9 mouse cellular contexts compared by ENCODE assay signal in the genomic region with DNA sequence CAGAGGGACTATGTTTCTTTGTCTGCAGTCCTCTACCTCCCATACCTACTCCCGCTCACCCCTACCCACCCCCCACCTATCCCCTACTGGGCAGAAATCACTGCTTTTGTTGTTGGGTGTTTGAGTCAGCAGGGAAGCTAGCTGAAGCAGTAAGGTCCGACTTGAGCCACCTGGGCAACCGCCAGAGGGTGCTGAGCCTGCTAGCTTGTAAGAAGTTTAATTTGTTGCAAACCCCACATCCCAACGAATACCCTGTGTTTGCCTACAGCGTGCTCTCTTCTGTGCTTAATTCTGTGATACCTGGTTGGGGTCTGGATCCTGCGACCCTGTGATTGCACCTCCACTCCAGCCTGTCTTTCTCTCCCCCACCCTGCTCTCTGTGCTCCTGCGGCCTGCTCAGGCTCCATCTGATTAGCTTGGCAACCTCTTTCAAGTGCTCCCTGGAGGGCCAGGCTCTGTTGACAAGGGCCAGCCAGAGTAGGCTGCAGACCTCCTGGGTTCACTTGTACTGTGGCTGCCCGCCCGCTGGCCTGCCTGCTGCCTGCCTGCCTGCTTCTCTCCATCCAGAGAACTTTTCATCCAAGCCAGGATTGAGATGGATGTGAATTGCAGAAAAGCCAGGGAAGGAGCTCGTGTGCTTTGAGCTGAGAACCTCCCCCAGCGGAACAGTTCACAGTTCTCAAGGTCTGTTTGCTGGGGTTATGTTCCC.
A peak's percentile ranks its signal among the peaks of the same experiment; 100 is the strongest.
DNase-seq lines count a peak whose midpoint lies in the region; ATAC-seq and TF ChIP-seq lines count a peak whose summit lies in the region.
"Had no signal": no experiment of that assay in that cellular context is flagged by ENCODE, and none has a peak within 500 bp of the region (broad histone marks: within the 10 kb centered on the region; RNA-seq: fewer than 3 reads in every experiment).

No protein-coding gene starts in this region.

- no peaks in the 10 kb centered on the region for H3K9me3 ChIP-seq in heart, embryonic 10.5 days
- H3K9me3 ChIP-seq in hindbrain, embryonic 11.5 days (ENCODE audit: control insufficient read depth, low read length), result no peaks in the 10 kb centered on the region
- H3K9me3 ChIP-seq in lung, embryonic 14.5 days (ENCODE audit: low read depth, low read length), result no peaks in the 10 kb centered on the region

- 0 out of 2 replicates have a peak, but pooled peaks cover 3% of the 10 kb centered on the region for H3K27me3 ChIP-seq in heart, embryonic 10.5 days (ENCODE audit: insufficient read depth, poor library complexity, severe bottlenecking)
- H3K27me3 ChIP-seq in hindbrain, embryonic 11.5 days (ENCODE audit: control insufficient read depth, insufficient read depth, low read length), result no peaks in the 10 kb centered on the region
- no peaks in the 10 kb centered on the region for H3K27me3 ChIP-seq in lung, embryonic 14.5 days (ENCODE audit: insufficient read depth, low read length)

- peaks cover 38% of the 10 kb centered on the region for H3K4me1 ChIP-seq in heart, embryonic 10.5 days
- peaks cover 7% of the 10 kb centered on the region for H3K4me1 ChIP-seq in hindbrain, embryonic 11.5 days (replicated peaks; ENCODE audit: control insufficient read depth, insufficient read depth, low read length)
- 0 out of 2 replicates have a peak, but pooled peaks cover 3% of the 10 kb centered on the region for H3K4me1 ChIP-seq in lung, embryonic 14.5 days (ENCODE audit: insufficient read depth)

- DNase-seq in heart, embryonic 10.5 days (ENCODE audit: low spot score), result no peak
- DNase-seq in heart, postnatal 10 days, result no peak
- DNase-seq in cerebellum, adult 9-11 months, result peak; percentile 71
- no peak for DNase-seq in hindbrain, embryonic 11.5 days (ENCODE audit: low spot score)
- peak; percentile 50 for DNase-seq in lung, embryonic 14.5 days
- DNase-seq in testis, postnatal 10 days (ENCODE audit: low spot score), result peak; percentile 64
- DNase-seq in c-Kit-positive CD71-positive TER-119-positive erythroid progenitor cells, embryonic 14.5 days (ENCODE audit: low spot score), result no peak
- DNase-seq in T-cell, adult 2 months (ENCODE audit: low spot score), result no peak

- peak overlapping the region; percentile 78 for H3K27ac ChIP-seq in heart, embryonic 10.5 days
- no peak overlapping the region for H3K27ac ChIP-seq in hindbrain, embryonic 11.5 days (ENCODE audit: low read depth, low read length)
- H3K27ac ChIP-seq in lung, embryonic 14.5 days (ENCODE audit: low read depth), result peak overlapping the region; percentile 70

- no peaks in the 10 kb centered on the region for H3K36me3 ChIP-seq in heart, embryonic 10.5 days
- no peaks in the 10 kb centered on the region for H3K36me3 ChIP-seq in hindbrain, embryonic 11.5 days (ENCODE audit: control insufficient read depth, insufficient read depth, low read length)
- H3K36me3 ChIP-seq in lung, embryonic 14.5 days (ENCODE audit: insufficient read depth), result no peaks in the 10 kb centered on the region
- H3K36me3 ChIP-seq: G1E had no signal

- H3K9ac ChIP-seq in hindbrain, embryonic 11.5 days (ENCODE audit: low read depth, low read length), result no peak overlapping the region
- H3K9ac ChIP-seq in lung, embryonic 14.5 days, result no peak overlapping the region

- peak overlapping the region; percentile 34 for H3K4me3 ChIP-seq in heart, embryonic 10.5 days
- H3K4me3 ChIP-seq in hindbrain, embryonic 11.5 days (ENCODE audit: low read depth, low read length), result no peak overlapping the region
- no peak overlapping the region for H3K4me3 ChIP-seq in lung, embryonic 14.5 days (ENCODE audit: low read depth, low read length)

- intact Hi-C loops in heart, postnatal 10 days (cut with DNase I), result loop anchor here (5.0 kb wide), 1 partner anchor 83 kb away; no protein-coding TSS in a partner anchor

- peak; percentile 48 for TF ChIP-seq CTCF in lung, embryonic 14.5 days (IDR thresholded peaks at IDR 0.05; ENCODE audit: low read depth)

- WGBS in heart, embryonic 10.5 days, result 9% methylated on average over 11 of the region's 11 CpGs
- WGBS in hindbrain, embryonic 11.5 days, result 11% methylated on average over 11 of the region's 11 CpGs
- WGBS in lung, embryonic 14.5 days, result 29% methylated on average over 11 of the region's 11 CpGs

- peak; percentile 65; the same call in 1 of the 2 replicates for ATAC-seq in hindbrain, embryonic 11.5 days (ENCODE audit: low FRiP score)
- peak; percentile 58; the same call in 1 of the 2 replicates for ATAC-seq in lung, embryonic 14.5 days (ENCODE audit: insufficient read depth)

- H3K4me2 ChIP-seq in hindbrain, embryonic 11.5 days (replicated peaks; ENCODE audit: low read depth, low read length), result no peak overlapping the region
- H3K4me2 ChIP-seq in lung, embryonic 14.5 days, result peak overlapping the region; percentile 31

Comparison
In these comparisons a context has a peak if more than half of its experiments do, and no peak if none do; other contexts are left out.
1. DNase-seq: peak in cerebellum, adult 9-11 months (single experiment), lung, embryonic 14.5 days (single experiment) and testis, postnatal 10 days (single experiment); none in heart, embryonic 10.5 days (single experiment), heart, postnatal 10 days (0 of 2), hindbrain, embryonic 11.5 days (single experiment), c-Kit-positive CD71-positive TER-119-positive erythroid progenitor cells, embryonic 14.5 days (single experiment) and T-cell, adult 2 months (single experiment).